Mouse (Mus musculus) CH12.LX (cell line): ENCODE data around the gene Foxo4. TPM values are rescaled to one million over a fixed set of nuclear protein-coding genes. Genes with fewer than 3 reads are reported as not detected.

Source experiments
- DNase-seq: peaks from one replicate; pipeline ENCODE4 v3.0.0-alpha.2; 2013; ENCODE audit errors: extremely low read depth
- H3K27ac ChIP-seq: 2 replicates; pipeline ENCODE4 v1.5.1; 2012; ENCODE audit warnings: low read depth, mild to moderate bottlenecking, control low read depth, moderate library complexity; ENCODE audit not compliant: insufficient read depth
- H3K27me3 ChIP-seq: replicated peaks from 2 replicates; pipeline ENCODE3; 2012; ENCODE audit warnings: inconsistent platforms
- H3K36me3 ChIP-seq, 2 experiments: replicated peaks in 1 of 2; 2 replicates each; pipeline versions ENCODE3 to v1.6.1; 2012; ENCODE audit warnings: inconsistent platforms in 1 of 2, low read length in 1 of 2, mild to moderate bottlenecking in 1 of 2, mixed read lengths in 1 of 2, moderate library complexity in 1 of 2; ENCODE audit not compliant: control insufficient read depth in 1 of 2, insufficient read depth in 1 of 2
- H3K4me1 ChIP-seq, 2 experiments: 2 replicates each; pipeline ENCODE4 v1.6.1; 2012; ENCODE audit warnings: inconsistent platforms in 1 of 2, moderate library complexity in 1 of 2; ENCODE audit not compliant: insufficient read depth in 2 of 2, control insufficient read depth in 1 of 2
- H3K4me2 ChIP-seq: 2 replicates; pipeline ENCODE4 v1.6.1; 2012; ENCODE audit warnings: low read depth, mild to moderate bottlenecking, control low read depth; ENCODE audit not compliant: poor library complexity, insufficient read depth, severe bottlenecking
- H3K4me3 ChIP-seq, 3 experiments: fragments of 150-350 bp in 1 of 3; sonication (generic) in 1 of 3; replicated peaks in 1 of 3; 2 replicates each; pipeline versions ENCODE3 to v1.5.1; 2011 to 2012; ENCODE audit warnings: low read depth in 2 of 3, low read length in 2 of 3, mild to moderate bottlenecking in 2 of 3, moderate library complexity in 2 of 3, control low read depth in 1 of 3, improper control_type of control experiment in 1 of 3, inconsistent platforms in 1 of 3, mixed read lengths in 1 of 3; ENCODE audit not compliant: poor library complexity in 1 of 3
- H3K79me2 ChIP-seq: replicated peaks from 2 replicates; pipeline ENCODE4 v1.6.1; 2012; ENCODE audit warnings: mild to moderate bottlenecking, moderate library complexity; ENCODE audit not compliant: control insufficient read depth, poor library complexity, insufficient read depth, severe bottlenecking; ENCODE audit errors: extremely low read depth
- H3K9ac ChIP-seq: 2 replicates; pipeline ENCODE4 v1.6.1; 2012; ENCODE audit warnings: low read depth, mild to moderate bottlenecking, control low read depth, moderate library complexity; ENCODE audit not compliant: insufficient read depth
- H3K9me3 ChIP-seq: replicated peaks from 2 replicates; pipeline ENCODE3; 2012; ENCODE audit warnings: low read length, inconsistent platforms, mixed read lengths
- BHLHE40 ChIP-seq: IDR thresholded peaks from 2 replicates; pipeline ENCODE4 v1.6.1; 2011; ENCODE audit warnings: mild to moderate bottlenecking, low read depth, low read length, improper control_type of control experiment
- CHD1 ChIP-seq: IDR thresholded peaks from 2 replicates; pipeline ENCODE4 v1.6.1; 2012; ENCODE audit warnings: low read depth, low read length, improper control_type of control experiment, inconsistent platforms
- CHD2 ChIP-seq: IDR thresholded peaks from 2 replicates; pipeline ENCODE4 v1.6.1; 2011; ENCODE audit warnings: low read length, improper control_type of control experiment
- EP300 ChIP-seq: IDR thresholded peaks from 2 replicates; pipeline ENCODE4 v1.6.1; 2011; ENCODE audit warnings: low read length, improper control_type of control experiment
- ETS1 ChIP-seq: conservative IDR thresholded peaks from 2 replicates; pipeline ENCODE4 v1.6.1; 2012; ENCODE audit warnings: low read depth, mild to moderate bottlenecking, inconsistent platforms, low read length, improper control_type of control experiment, moderate library complexity
- GABPA ChIP-seq: IDR thresholded peaks from 2 replicates; pipeline ENCODE4 v1.6.1; 2012; ENCODE audit warnings: low read depth, low read length, improper control_type of control experiment, inconsistent platforms; ENCODE audit not compliant: insufficient replicate concordance
- HCFC1 ChIP-seq: IDR thresholded peaks from 2 replicates; pipeline ENCODE4 v1.6.1; 2012; ENCODE audit warnings: low read depth, mild to moderate bottlenecking, inconsistent platforms, low read length, improper control_type of control experiment
- IRF4 ChIP-seq: IDR thresholded peaks from 2 replicates; pipeline ENCODE4 v1.6.1; 2014; ENCODE audit warnings: low read depth, mild to moderate bottlenecking, inconsistent platforms, low read length, improper control_type of control experiment
- JUN ChIP-seq: IDR thresholded peaks from 2 replicates; pipeline ENCODE4 v1.6.1; 2011; ENCODE audit warnings: low read depth, mild to moderate bottlenecking, low read length, improper control_type of control experiment, moderate library complexity; ENCODE audit not compliant: insufficient read depth
- JUND ChIP-seq: conservative IDR thresholded peaks from 2 replicates; pipeline ENCODE4 v1.6.1; 2011; ENCODE audit warnings: low read depth, low read length, improper control_type of control experiment
- MAX ChIP-seq: IDR thresholded peaks from 2 replicates; pipeline ENCODE4 v1.6.1; 2011; ENCODE audit warnings: low read length, improper control_type of control experiment
- MXI1 ChIP-seq: IDR thresholded peaks from 2 replicates; pipeline ENCODE4 v1.6.1; 2011; ENCODE audit warnings: mild to moderate bottlenecking, low read depth, low read length, improper control_type of control experiment
- MYC ChIP-seq: IDR thresholded peaks from 2 replicates; pipeline ENCODE4 v1.6.1; 2011; ENCODE audit warnings: low read depth, mild to moderate bottlenecking, improper control_type of control experiment, low read length
- PAX5 ChIP-seq: IDR thresholded peaks from 2 replicates; pipeline ENCODE4 v1.6.1; 2012; ENCODE audit warnings: low read length, inconsistent platforms, mixed read lengths
- RAD21 ChIP-seq: IDR thresholded peaks from 2 replicates; pipeline ENCODE4 v1.6.1; 2011; ENCODE audit warnings: low read depth, mild to moderate bottlenecking, low read length, improper control_type of control experiment, moderate library complexity
- TBP ChIP-seq: conservative IDR thresholded peaks from 2 replicates; pipeline ENCODE4 v1.6.1; 2011; ENCODE audit warnings: low read depth, low read length, improper control_type of control experiment
- TCF12 ChIP-seq: IDR thresholded peaks from 2 replicates; pipeline ENCODE4 v1.6.1; 2014; ENCODE audit warnings: low read depth, mild to moderate bottlenecking, inconsistent platforms, low read length, improper control_type of control experiment
- UBTF ChIP-seq: IDR thresholded peaks from 2 replicates; pipeline ENCODE4 v1.6.1; 2012; ENCODE audit warnings: low read depth, mild to moderate bottlenecking, inconsistent platforms, low read length, improper control_type of control experiment, moderate library complexity
- ZMIZ1 ChIP-seq: IDR thresholded peaks from 2 replicates; pipeline ENCODE4 v1.6.1; 2012; ENCODE audit warnings: low read depth, mild to moderate bottlenecking, inconsistent platforms, low read length, improper control_type of control experiment
- ZNF384 ChIP-seq: IDR thresholded peaks from 2 replicates; pipeline ENCODE4 v1.6.1; 2012; ENCODE audit warnings: low read depth, low read length, improper control_type of control experiment, inconsistent platforms
- dilution Hi-C: fragments of 300-500 bp; cut with MboI; formaldehyde crosslinking; loops from 2 replicates; pipeline ENCODE4 v1.14.3; 2020; ENCODE audit warnings: low sequenced_read_pairs; ENCODE audit not compliant: extremely low pct_unique_long_range_greater_than_20kb, extremely low pct_ligation_motif_present
- in situ Hi-C: fragments of 300-500 bp; cut with MboI; formaldehyde crosslinking; loops from 3 replicates; pipeline ENCODE4 v1.14.3; 2019; ENCODE audit warnings: low sequenced_read_pairs, low pct_ligation_motif_present, low pct_unique_long_range_greater_than_20kb, mixed read lengths
- polyA plus RNA-seq: library from polyadenylated mRNA; unstranded; fragments of >175 nt; gene quantifications from 2 replicates; pipeline ENCODE4 v1.2.1, GENCODE M21; 2012; ENCODE audit warnings: low read depth; ENCODE audit not compliant: insufficient read length
- total RNA-seq, 2 experiments: library from RNA; depleted of rRNA; stranded (reverse); fragments of 300-350 nt in 1 of 2; fragments of >200 nt in 1 of 2; gene quantifications; 2 replicates each; pipeline ENCODE4 v1.2.3; 2012 to 2014

Gene Foxo4
- total and polyA plus RNA-seq, 3 experiments: 8.2 to 10.5 (median 9.0) TPM

GRCm38 (mm10) chrX:101300427-101301030 lies 46.2 kb downstream of the Foxo4 start:
- Histone ChIP-seq H3K79me2 (no peaks in the 10 kb centered on the region), H3K27ac (no peak overlapping the region), H3K36me3 (peaks cover 21 to 35% of the 10 kb centered on the region in 2 experiments), H3K27me3 (no peaks in the 10 kb centered on the region), H3K9ac (no peak overlapping the region), H3K9me3 (no peaks in the 10 kb centered on the region), H3K4me2 (no peak overlapping the region), H3K4me1 (no peaks in the 10 kb centered on the region), H3K4me3 (no peak overlapping the region)
- in situ Hi-C loops (no loop called here), dilution Hi-C loops (no loop called here)
- DNase-seq: no peak
- TF ChIP-seq RAD21 (no peak), TBP (no peak), PAX5 (no peak), JUN (no peak), ZMIZ1 (no peak), MXI1 (no peak), EP300 (no peak), ETS1 (no peak), CHD2 (no peak), ZNF384 (no peak)

DNA sequence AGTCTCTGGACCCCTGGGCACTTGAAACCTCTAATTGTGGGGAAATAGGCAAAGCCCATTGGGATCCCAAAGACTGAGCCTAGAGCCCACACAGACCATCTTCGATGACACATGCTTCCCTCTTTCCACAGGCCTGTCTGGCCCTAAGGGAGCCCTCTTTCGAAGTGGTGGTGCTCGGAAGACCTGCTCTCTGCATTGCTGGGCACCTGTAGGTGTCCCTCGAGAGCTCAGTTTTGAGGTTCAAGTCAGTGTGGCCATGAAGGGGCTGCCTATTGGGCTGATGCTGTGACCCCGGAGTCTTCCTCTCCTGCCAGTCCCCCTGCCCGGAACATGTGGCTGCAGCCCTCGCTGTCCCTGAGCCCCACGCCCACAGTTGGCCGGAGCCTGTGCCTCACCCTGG lies 47.3 kb downstream of the Foxo4 start:
- H3K4me2 ChIP-seq: no peak overlapping the region
- dilution Hi-C loops (no loop called here), in situ Hi-C loops (no loop called here)
- H3K4me1 ChIP-seq: no peaks in the 10 kb centered on the region
- H3K27ac ChIP-seq: no peak overlapping the region
- peaks cover 12 to 24% of the 10 kb centered on the region in 2 experiments for H3K36me3 ChIP-seq
- H3K27me3 ChIP-seq: no peaks in the 10 kb centered on the region
- no peak for TF ChIP-seq MYC
- TF ChIP-seq BHLHE40: no peak
- TF ChIP-seq CHD2: no peak
- TF ChIP-seq MAX: no peak
- no peak for TF ChIP-seq EP300
- TF ChIP-seq CHD1: no peak
- no peak for TF ChIP-seq JUND
- TF ChIP-seq GABPA: no peak
- TF ChIP-seq ETS1: no peak
- TF ChIP-seq IRF4: no peak
- no peak for TF ChIP-seq UBTF
- no peak for TF ChIP-seq TCF12
- no peak for TF ChIP-seq HCFC1
- DNase-seq: no peak
- no peak overlapping the region for H3K9ac ChIP-seq
- H3K9me3 ChIP-seq: no peaks in the 10 kb centered on the region
- no peaks in the 10 kb centered on the region for H3K79me2 ChIP-seq
- H3K4me3 ChIP-seq: no peak overlapping the region
